Mouse (Mus musculus) c-Kit-positive CD71-negative TER-119-negative erythroid progenitor cells, embryonic 14.5 days (primary cell): ENCODE measurements at regions not wholly inside any gene's neighbourhood (a gene's known extent, or its start where the extent isn't known, plus 50 kb on each side); places are given as distances from the start of the nearest gene placed in this dataset.
"Not testable (repeated sequence)": the region's sequence is repeated elsewhere in the genome, so short reads cannot be mapped to it uniquely, and the experiment has no call there.

ENCODE experiments used
- DNase-seq: peaks from one replicate; pipeline ENCODE4 v3.0.0-alpha.2; 2013; ENCODE audit warnings: low read depth

DNA sequence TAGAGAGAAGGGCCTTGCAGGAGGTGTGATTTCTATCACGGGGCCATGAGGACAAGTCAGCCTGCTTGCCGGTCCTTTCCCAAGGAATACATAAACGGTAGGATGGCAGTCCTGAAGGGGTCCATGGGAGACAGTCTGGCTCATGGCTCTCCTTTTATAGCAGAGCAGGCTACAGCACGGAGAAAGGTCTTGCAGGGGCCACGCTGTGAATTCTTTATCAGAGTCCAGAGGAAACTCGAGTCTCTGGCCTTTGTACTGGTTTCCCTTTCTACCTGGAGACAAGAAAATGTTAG lies 1984.0 kb downstream of the 4930444P10Rik start:
- no peak for DNase-seq

DNA sequence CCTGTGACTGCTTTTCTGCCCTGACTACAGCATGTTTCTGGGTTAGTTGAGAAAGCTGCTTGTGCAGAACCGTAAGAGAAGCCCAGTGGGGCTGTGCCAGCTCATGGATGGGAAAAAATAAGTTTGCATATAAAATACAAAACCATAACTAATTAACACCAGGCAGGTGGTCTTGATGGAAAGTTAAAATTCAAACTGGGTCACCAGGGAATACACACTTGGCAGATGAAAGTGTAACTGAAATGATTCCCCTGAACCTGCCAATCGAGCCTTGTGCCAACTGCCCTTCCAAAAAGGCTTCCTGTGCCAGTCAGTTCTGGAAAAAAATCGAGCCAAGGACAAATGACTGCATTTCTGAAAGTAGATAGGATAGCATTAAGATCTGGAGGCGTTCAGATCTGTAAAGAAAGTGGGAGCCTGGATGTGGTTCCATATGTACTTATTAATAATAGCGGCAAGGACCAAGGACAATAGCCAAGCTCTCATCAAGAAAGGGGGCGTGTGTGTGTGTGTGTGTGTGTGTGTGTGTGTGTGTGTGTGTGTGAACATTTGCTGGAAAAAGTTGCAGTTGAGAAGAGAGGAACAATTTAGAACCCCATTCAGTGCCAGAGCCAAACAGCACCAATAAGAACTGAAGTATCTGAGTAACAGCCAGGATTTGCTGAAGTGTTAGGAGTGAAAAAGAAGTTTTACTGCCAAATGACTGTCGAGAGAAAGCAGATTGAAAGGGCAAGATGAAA lies 1984.5 kb downstream of the 4930444P10Rik start:
- DNase-seq, result no peak

DNA sequence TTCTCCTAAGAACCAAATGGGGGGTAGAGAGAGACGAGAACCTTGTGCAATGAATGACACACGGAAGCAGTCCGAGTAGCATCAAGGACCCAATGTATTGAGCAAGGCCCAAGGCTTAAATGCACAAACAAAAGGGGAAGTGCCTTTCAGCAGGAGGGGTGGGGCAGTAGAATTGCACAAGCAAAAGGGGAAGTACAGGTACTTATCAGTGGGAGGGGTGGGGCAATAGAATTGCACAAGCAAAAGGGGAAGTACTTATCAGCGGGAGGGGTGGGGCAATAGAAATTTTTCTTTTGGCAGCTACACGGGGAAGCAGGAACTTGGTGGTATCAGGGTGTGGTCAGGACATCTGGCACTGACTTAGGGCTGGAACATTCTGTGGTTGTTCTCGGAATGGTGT lies 1987.6 kb downstream of the 4930444P10Rik start:
- not testable (repeated sequence) for DNase-seq

DNA sequence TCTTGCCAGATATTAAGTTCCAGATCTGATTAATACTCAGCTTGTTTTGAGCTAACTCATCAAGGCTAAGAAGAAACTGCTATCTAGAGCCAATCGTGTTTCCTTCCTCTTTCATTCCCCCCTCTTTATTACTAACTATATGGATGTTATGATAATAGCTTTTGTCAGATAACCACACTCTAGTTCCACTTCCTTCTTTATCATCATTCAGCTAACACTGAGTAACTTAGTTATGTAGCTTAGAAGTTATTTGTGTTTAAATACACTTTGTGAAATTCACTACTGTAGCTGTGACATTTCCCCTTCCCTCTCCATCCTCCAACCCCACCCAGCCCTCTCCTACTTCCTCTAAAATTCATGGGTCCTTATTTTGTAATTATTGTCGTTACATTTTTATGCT lies 1988.6 kb downstream of the 4930444P10Rik start:
- no peak for DNase-seq

DNA sequence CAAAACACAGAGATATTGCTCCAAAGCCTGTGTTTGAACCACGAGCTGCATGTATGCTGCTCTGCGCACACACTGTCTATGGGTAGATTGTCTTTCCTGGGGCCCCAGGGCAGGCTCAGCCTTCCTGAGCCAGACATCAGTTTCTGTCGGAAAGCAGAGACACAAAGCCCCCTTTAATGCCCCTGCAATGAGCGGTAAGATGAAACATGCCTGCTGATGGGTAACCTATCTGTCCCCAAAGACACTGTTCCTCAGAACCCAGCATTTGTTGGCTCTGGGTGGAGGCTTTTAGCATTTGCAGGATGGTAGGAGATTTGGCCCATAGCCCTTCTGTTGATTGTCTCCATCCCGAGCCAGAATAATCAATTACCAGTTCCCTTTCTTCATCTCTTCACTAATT lies 1994.1 kb downstream of the 4930444P10Rik start:
- no peak for DNase-seq

DNA sequence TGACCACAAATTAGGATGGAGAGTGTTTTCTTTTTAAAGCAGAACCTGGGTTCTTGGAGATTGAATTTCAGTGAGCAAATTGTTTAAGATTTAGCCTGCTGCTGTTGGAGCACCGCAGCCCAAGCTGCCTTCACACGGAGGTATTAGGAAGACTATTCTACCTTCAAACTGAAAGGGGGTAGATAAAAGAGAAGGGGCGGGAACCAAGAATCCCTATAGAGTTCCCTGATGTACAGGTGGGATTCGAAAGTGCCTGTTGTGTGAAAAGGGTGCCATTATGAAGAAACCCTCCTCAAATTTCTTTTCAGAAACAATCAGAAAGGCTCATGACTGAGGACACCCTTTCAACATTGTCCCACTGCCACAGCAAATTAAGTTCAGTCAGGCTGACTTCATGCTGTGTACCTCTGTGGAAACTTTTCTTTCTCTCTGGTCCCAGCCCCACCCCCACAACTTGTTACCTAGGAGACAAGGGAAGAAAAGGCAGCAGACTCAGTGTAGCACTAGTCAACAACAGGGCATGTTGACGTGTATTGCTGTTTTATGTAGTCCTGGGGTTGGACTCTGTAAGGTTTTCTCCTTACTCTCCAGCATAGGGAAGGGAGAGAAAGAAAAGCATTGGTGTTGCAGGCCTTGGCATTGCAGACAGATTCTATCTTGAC lies 1995.4 kb downstream of the 4930444P10Rik start:
- DNase-seq, result no peak

DNA sequence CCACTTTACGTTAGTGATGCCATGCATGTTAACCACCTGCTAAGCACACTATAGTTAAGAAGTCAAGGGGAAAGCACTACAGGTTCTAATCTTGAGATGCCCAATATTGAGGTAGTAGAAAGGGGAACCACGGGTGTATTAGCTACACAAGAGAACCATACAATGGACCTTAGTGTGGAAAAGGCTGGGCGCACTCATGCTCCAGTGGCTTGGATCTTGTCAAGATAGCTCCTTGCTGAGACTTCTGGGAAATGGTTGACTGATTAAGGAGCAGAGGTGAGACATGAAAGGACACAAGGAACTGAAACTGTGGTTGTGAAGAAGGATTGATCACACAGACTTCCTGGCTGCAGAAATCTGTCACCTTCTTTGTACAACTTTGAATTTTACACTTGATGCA lies 2028.3 kb downstream of the 4930444P10Rik start:
- no peak for DNase-seq

DNA sequence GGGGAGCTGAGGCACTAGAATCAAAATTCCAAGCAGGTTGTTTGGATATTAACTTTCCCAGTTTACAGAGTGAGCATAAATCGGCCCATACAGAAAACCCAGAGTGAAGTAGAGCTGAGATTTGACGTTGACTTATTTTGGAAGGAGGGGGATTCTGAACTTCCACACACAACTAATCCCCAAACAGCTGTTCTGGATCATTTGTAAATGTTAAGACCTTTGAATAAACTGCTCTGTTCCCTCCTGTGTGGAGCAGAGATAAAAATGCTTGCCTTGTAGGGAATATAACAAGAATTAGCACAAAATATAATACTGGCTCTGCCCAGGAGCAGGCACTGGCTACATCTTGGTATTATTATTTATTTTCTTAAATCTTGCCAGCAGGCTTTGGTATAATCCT lies 2057.0 kb downstream of the 4930444P10Rik start:
- no peak for DNase-seq

DNA sequence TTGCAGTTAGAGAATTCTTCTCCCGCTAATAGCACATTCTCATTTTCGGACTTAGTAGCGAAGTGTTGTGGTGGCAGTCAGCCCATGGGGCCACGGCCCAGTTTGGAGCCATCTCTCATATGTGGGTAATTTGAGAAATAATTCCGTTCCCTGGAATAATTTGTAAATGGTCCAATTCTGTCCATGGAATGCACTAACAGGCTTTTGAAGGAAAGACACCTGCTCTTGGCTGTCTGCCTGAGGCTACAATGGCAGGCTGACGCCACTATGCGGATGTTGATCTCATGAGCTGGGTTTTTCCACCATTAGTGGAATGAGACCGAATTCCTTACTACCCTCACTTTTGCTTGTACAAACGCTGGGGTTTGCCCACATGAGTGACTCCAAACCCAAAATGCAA lies 2081.6 kb downstream of the 4930444P10Rik start:
- DNase-seq, result no peak

DNA sequence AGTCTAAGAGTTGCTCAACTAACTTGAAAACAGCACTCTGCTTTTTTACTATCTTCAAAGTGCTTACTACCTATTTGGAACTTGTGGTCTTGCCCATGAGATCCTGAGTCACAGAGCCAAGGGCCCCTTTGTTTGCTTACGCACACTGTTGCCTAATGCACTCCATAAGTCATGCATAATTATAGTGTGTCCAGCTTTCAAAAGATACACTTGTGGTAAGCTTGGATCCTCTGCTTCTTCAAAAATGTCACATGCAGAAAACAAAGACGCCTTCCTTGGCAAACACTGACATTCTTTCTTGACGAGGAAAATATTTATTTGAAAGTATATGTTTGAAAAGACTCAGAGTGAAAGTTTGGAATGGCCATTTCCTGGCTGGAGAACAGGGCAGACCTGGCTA lies 2082.3 kb downstream of the 4930444P10Rik start:
- DNase-seq, result no peak

DNA sequence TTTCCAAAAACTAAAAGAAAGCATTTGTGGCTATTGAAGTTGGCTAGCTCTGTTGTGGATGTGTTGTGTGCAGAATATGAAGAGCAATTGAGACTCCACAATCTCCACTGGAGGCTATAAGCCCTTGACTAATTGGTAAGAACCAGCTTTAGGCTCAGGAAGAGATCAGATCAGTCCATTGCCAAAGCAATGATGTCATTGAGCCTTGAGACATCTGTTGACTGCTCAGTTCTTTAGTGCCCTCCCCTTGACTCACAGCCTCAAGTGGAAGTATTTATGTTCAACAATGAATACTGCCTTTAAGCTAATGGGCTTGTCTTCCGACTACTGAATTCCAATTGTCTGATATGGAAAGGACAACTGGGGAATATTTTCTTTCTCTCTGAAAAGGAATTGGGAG lies 2090.6 kb downstream of the 4930444P10Rik start:
- DNase-seq, result no peak

DNA sequence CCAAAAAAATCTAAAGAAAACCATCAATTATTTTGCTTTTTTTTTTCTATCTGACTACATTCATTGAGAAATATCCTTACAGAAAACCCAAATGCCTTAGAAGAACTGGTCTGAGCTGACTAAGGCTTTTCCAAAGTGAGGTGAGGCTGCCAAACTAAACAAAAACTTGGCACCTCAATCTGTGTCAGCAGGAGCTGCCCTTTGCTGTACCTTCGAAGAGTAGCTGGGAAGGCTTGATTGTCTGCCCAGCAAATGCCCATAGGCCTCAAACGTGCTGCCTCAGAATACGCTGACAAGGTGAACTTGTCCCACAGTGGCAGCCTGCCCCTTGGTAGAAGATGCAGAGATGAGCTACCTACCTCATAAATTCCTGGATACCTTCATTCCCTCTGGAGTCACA lies 2091.7 kb downstream of the 4930444P10Rik start:
- DNase-seq, result no peak

DNA sequence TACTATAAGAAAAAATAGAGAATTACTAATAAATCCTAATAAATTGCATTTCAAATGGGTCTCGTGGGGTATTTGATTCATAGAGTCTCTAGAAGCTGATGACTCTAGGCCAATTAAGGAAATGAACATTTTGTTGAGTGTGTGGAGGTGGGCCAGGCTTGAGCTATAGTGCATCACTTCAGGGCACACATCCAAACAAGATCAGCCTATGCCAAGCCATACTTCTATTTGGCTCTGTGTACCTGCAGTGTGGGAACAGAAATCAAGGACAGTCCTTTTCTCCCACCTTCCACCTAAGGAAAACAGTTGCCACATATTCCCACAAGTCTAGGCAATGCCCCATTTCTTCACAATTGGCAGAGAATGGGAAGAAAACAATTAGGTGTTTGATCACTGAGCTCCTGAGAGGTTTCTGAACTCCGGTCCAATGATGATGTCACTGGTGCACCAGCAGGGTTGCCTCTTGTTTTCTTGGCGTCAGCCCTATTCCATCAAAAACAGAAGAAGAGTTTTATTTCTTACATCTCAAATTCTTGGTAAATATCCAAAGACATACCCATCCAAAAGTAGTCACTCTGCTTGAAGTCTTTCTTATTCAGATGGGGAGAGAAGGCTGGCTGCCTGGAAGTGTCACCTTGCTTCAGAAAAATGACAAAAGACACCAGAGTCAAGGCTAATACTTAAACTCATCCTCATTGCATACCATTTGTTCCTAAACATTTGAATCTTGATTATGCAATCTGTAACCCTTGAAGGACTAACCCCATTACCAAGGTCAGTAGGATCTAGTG lies 2092.3 kb downstream of the 4930444P10Rik start:
- DNase-seq, result no peak

DNA sequence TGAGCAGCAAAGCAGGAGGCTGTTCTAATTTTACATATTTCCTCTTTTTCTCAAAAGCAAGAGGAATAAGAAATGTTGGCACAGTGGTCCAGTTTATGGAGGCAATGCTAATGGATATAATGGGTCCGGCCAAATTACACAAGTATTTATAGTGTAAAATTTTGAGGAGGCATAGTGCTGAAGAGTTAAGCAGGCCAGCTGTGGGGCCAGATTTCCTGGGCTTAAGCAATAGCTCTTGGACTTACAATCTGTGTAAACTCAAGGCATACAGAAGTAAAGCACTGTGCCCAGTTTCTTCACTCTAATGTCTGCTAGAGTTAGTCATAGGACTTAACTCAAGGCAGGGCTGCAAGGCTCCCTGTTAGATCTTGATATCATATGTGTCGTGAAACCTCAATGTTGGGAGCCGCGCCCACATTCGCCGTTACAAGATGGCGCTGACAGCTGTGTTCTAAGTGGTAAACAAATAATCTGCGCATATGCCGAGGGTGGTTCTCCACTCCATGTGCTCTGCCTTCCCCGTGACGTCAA lies 2094.9 kb downstream of the 4930444P10Rik start:
- no peak for DNase-seq

DNA sequence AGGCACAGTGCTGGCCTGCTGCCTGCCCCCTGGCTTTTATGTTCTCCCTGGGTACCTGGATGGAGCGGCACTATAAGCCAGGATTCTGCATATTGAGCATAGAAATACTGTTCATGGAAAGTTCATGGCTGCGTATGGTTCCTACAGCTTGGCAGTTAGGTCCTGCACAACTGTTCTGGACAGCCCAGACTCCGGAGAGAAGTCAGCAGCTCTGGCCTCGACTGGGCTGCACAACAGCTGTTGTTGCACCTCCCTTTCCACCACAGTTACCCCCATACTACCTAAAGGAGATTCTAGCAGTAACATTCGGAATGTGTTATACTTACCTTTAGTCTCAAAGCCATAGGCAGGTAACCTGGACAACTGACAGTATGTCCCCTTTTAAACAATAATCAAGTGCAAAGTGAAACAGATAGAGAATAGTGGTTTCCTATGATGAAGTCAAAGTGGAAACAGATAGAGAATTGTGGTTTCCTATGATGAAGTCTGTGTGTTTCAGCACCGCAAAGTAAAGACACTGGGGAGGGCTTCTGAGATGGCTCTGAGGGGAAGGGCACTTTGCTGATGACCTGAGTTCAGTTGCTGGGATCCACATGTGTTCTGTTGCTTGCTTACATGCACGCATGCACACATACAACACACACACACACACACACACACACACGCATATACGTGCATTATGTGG lies 2099.2 kb downstream of the 4930444P10Rik start:
- DNase-seq, result no peak

DNA sequence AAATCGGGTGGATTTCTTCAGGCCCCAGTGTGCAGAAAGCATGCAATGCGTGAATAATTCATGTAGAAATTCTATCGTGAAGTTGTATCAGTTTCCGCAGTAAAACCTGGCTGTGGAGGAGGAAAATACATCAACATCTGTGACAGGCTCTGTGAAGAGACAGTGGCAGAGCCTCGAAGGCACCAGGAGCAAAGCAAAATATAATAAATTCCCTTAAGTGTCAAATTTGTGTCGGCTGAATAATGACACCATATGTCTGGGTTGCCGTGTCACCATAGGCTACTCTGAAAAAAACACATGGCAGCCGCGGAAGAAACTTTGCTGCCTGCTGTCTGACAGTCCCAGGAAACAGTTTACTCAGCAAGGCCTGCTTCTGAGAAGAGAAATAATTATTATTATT lies 2100.1 kb downstream of the 4930444P10Rik start:
- DNase-seq, result no peak

DNA sequence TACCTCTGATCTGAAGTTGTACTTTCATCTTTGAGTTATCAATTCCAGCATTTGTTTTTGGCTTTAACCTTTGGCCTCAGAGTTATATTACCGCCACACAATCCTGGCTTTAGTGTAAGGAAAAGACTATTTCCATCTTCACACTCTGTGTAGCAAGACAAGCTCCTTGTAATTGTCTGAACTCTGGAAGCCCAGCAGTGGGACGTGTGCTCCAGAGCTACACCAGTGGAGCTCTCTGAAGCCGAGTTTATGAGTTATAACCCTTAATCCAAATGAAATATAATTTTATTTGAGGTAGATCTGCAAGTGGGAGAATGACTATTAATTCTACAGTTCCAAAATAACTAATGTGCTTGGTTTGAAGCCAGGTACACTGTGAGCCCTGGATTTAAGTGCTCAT lies 2103.8 kb downstream of the 4930444P10Rik start:
- no peak for DNase-seq

DNA sequence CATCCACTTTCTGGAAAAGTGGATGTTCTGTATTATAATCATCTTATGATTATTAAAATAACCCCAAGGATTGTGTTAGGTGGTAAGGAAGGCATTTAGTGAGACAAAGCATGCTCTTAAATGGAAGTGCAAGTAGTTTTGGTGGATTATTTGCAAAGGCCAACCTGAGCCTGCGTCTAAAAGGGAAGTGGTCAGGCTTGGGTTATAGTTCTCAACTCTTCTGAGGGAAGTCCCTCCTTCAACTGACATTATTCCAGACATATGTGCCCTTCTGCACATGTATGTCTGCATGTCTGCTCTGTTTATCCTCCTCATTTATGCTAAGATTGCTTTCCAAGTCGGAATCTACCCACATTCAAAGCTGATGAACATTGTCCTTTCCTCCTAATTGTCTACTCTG lies 2108.3 kb downstream of the 4930444P10Rik start:
- DNase-seq, result no peak

DNA sequence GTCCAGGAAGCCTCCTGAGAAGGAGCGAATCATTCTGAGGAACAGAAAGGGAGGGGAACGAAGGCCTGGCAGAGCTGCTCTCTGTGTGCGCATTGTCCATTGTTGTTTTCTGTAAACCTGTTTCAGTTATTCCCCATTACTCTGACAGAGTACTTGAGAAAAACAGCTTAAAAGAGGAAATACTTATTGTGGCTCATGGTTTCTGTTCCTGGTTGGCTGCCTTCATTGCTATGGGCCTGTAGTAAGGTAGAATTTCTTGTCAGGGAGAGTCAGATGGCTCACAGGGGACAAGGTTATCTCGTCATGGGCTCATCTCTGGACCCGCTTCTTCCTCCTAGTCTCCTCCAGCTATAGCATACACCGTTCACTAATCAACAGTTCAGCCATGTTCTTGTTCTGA lies 2112.9 kb downstream of the 4930444P10Rik start:
- no peak for DNase-seq

DNA sequence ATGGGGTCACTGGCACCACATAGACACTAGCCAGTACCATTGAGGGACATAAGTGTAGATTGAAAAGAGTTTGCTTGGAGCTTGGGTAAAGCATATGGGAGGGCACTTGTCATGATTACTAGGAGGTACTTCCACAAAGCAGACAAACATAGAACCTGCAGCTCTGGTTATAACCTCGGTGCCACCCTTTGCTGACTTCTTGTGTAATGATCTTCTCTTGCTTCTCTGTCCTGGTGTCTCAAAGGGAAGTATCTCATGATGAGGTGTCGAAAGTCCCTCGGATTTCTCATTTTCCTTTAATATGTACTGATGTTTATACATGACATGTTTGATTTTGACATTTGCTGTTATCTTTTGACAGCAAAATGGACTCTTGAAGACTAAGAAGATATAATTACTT lies 2114.5 kb downstream of the 4930444P10Rik start:
- DNase-seq, result no peak

DNA sequence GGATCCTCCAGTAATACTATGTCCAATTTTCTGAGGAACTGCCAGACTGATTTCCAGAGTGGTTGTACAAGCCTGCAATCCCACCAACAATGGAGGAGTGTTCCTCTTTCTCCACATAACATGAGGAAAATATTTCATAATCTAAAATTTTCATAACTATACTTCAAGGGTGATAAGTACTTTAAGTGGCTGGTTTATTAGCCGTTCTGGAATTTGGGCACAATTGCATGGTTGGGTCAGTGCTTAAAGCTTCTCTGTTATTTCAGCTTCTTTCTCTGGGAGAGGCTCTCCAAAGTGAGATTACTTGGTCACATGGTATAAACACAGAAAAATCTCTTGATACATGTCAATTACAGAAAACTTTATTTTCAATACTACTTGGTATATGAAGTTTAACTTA lies 2115.9 kb downstream of the 4930444P10Rik start:
- no peak for DNase-seq

DNA sequence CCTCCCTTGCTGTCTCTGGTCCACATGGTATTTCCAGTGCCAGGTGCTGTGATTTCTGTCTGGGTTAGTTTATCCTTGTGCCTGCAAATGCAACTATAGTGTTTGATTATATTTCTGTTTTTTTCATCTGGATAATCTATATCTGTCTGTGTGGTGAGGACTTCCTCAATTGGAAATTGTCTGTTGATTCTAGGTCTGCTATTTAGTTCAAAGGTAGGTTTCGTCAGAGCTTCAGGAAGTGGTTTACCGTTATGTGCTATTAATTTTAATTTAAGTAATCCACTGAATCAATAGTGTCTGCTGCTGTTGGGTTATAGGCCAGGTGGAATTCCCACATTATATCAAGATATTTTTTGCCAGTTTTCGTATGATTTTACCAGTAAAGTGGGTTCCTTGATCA lies 2143.9 kb downstream of the 4930444P10Rik start:
- no peak for DNase-seq
